Mouse (Mus musculus): ENCODE results near the gene Mib2.

- TF ChIP-seq POLR2A (IDR thresholded peaks at IDR 0.05; ENCODE audit: insufficient read length, low read depth) (no peak), CEBPB (IDR thresholded peaks at IDR 0.05; ENCODE audit: insufficient read depth, poor library complexity, severe bottlenecking) (no peak), REST (IDR thresholded peaks at IDR 0.05; ENCODE audit: insufficient read depth, insufficient read length) (no peak), E2F4 (IDR thresholded peaks at IDR 0.05; ENCODE audit: insufficient read depth) (no peak), MYOD1 (IDR thresholded peaks at IDR 0.05; ENCODE audit: control insufficient read depth in 1 of 3, insufficient read length in 2 of 3, low read depth in 2 of 3) (no peak), TCF3 (IDR thresholded peaks at IDR 0.05; ENCODE audit: insufficient read length, low read depth) (no peak), USF1 (IDR thresholded peaks at IDR 0.05; ENCODE audit: low read depth) (no peak), TCF12 (IDR thresholded peaks at IDR 0.05; ENCODE audit: insufficient read depth, poor library complexity, severe bottlenecking) (no peak), MYOG (IDR thresholded peaks at IDR 0.05; ENCODE audit: control insufficient read depth in 1 of 3, insufficient read depth in 1 of 3, insufficient read length in 2 of 3, low read depth in 2 of 3) (no peak)
These were observed 12.7 kb downstream of the Mib2 start for GRCm38 (mm10) chr4:155656214-155656751.

Data from myocyte (in vitro differentiated cells).